Mouse (Mus musculus) stomach, postnatal 0 days (tissue): ENCODE results near the gene Afap1. TPM values are rescaled to one million over a fixed set of nuclear protein-coding genes. Genes with fewer than 3 reads are reported as not detected.

Experiments used
- ATAC-seq: fragments of 200-750 bp; cut with Nextera tagmentation; 2 replicates; pipeline ENCODE4 v1.8.0; 2017; ENCODE audit not compliant: low FRiP score, low TSS enrichment
- DNase-seq: peaks from one replicate; pipeline ENCODE4 v3.0.0-alpha.2; 2016; ENCODE audit warnings: low spot score
- H3K27ac ChIP-seq: fragments of 300-500 bp; sonication (generic); replicated peaks from 2 replicates; pipeline ENCODE4 v1.5.1; 2014; ENCODE audit warnings: mild to moderate bottlenecking, control low read depth
- H3K27me3 ChIP-seq: fragments of 300-500 bp; sonication (generic); 2 replicates; pipeline ENCODE4 v1.6.1; 2014; ENCODE audit warnings: low read length; ENCODE audit not compliant: control insufficient read depth, insufficient read depth
- H3K36me3 ChIP-seq: fragments of 300-500 bp; sonication (generic); 2 replicates; pipeline ENCODE4 v1.6.1; 2014; ENCODE audit warnings: low read length, mixed read lengths; ENCODE audit not compliant: control insufficient read depth, insufficient read depth
- H3K4me1 ChIP-seq: fragments of 300-500 bp; sonication (generic); replicated peaks from 2 replicates; pipeline ENCODE4 v1.6.1; 2014; ENCODE audit warnings: antibody characterized with exemption; ENCODE audit not compliant: control insufficient read depth, insufficient read depth
- H3K4me2 ChIP-seq: fragments of 300-500 bp; sonication (generic); replicated peaks from 2 replicates; pipeline ENCODE4 v1.6.1; 2014; ENCODE audit warnings: low read depth, mild to moderate bottlenecking, control low read depth, moderate library complexity
- H3K4me3 ChIP-seq: fragments of 300-500 bp; sonication (generic); 2 replicates; pipeline ENCODE4 v1.5.1; 2014; ENCODE audit warnings: low read depth, low read length, control low read depth
- H3K9ac ChIP-seq: fragments of 300-500 bp; sonication (generic); 2 replicates; pipeline ENCODE4 v1.6.1; 2014; ENCODE audit warnings: mild to moderate bottlenecking, low read length, control low read depth, mixed read lengths
- H3K9me3 ChIP-seq: fragments of 300-500 bp; sonication (generic); 2 replicates; pipeline ENCODE4 v1.6.1; 2016; ENCODE audit warnings: low read length; ENCODE audit not compliant: control insufficient read depth
- CTCF ChIP-seq: IDR thresholded peaks from 2 replicates; pipeline ENCODE4 v1.5.1; 2016; ENCODE audit warnings: antibody characterized with exemption, low read depth, mild to moderate bottlenecking, moderate library complexity
- EP300 ChIP-seq: optimal IDR thresholded peaks from 2 replicates; pipeline ENCODE3; 2016; ENCODE audit warnings: antibody characterized with exemption
- WGBS: fragments of 180-500 bp; shearing (Covaris S2); extraction: QIAGEN DNeasy Blood & Tissue Kit; methylation state at CpG from one replicate; pipeline ENCODE4 v1.1.7; 2014; 5-methylcytosine and 5-hydroxymethylcytosine counted together
- polyA plus RNA-seq: library from polyadenylated mRNA; unstranded; fragments of >200 nt; fragmentation: Nextera tagmentation; extraction: Ambion mirVana; gene quantifications from 2 replicates; pipeline ENCODE4 v1.2.1, GENCODE M21; 2015

Gene Afap1
- polyA plus RNA-seq, 1 experiment from 2014 or later = 9.3 TPM

DNA sequence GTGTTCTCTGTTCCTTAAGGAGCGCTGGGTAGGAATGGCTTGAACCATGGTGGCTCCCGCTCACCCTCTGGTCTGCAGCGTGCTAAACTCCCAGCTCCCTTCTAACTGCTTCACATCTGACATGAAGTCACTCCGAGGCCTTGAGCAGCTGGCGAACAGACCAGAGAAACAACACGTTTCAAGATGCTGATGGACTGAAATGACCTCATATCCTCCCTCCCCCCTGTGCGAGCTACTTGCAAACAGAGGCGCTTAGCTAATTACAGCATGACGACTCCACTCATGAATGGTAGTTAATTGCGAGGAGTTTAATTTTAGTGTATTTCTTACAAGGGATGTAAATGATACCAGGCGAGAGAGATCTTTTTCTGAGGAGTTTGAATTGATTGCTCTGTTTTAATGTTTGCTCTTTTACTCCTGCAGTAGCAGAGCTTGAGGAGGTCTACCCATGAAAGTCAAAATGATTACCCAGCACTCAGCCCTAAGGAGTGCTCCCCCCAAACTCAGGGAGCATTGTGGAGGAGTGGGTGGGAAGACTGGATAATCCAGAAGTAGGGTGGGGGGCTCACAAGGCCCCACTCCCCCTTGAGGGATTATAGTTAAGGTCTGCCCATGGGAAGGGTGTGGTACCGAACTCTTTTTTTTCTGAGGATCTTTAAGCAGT is 61.1 kb downstream of the Afap1 start:
- Histone ChIP-seq H3K9ac (no peak overlapping the region), H3K4me3 (no peak overlapping the region), H3K9me3 (no peaks in the 10 kb centered on the region), H3K27ac (no peak overlapping the region), H3K27me3 (no peaks in the 10 kb centered on the region), H3K4me2 (no peak overlapping the region), H3K4me1 (no peaks in the 10 kb centered on the region), H3K36me3 (peaks cover 9% of the 10 kb centered on the region)
- 62% methylated on average over 12 of the region's 12 CpGs for WGBS
- ATAC-seq (no peak), DNase-seq (no peak)
- no peak for TF ChIP-seq CTCF
- TF ChIP-seq EP300 = no peak

GRCm38 (mm10) chr5:35956268-35956667 is 63.1 kb downstream of the Afap1 start:
- H3K4me3 ChIP-seq = no peak overlapping the region
- peaks cover 9% of the 10 kb centered on the region for H3K36me3 ChIP-seq
- DNase-seq = no peak
- H3K27me3 ChIP-seq = no peaks in the 10 kb centered on the region
- no peaks in the 10 kb centered on the region for H3K9me3 ChIP-seq
- H3K27ac ChIP-seq = no peak overlapping the region
- H3K4me2 ChIP-seq = no peak overlapping the region
- 86% methylated on average over 1 of the region's 1 CpGs for WGBS
- H3K9ac ChIP-seq = no peak overlapping the region
- H3K4me1 ChIP-seq = no peaks in the 10 kb centered on the region
- TF ChIP-seq EP300 = no peak
- TF ChIP-seq CTCF = no peak
- no peak for ATAC-seq

- 78% methylated on average over 2 of the region's 2 CpGs for WGBS
- H3K9me3 ChIP-seq = no peaks in the 10 kb centered on the region
- TF ChIP-seq EP300 (no peak), CTCF (peak; percentile 59)
- H3K4me1 ChIP-seq = no peaks in the 10 kb centered on the region
- DNase-seq (no peak), ATAC-seq (no peak)
- no peak overlapping the region for H3K4me2 ChIP-seq
- H3K36me3 ChIP-seq = peaks cover 13% of the 10 kb centered on the region
- H3K27ac ChIP-seq = no peak overlapping the region
- H3K9ac ChIP-seq = no peak overlapping the region
- no peak overlapping the region for H3K4me3 ChIP-seq
- no peaks in the 10 kb centered on the region for H3K27me3 ChIP-seq
Measured at GRCm38 (mm10) chr5:35958681-35959080, 65.6 kb downstream of the Afap1 start.

DNA sequence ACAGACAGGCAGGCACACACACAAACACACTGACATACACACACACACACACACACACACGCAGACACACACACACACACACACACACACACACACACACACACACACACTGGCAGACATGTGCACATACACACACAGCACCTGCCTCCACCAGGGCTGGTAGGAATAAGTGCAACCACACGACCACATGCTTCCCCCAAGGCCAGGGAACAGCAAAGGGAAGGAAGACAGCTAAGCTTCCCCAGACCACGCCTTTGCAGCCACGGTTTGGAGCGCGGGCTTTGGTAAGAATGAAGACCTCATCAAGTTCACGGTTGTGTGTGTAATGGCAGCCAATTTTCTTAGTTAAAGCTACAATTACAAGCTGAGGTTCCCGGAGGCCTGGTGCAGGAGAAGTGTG is 67.0 kb downstream of the Afap1 start:
- H3K36me3 ChIP-seq = peaks cover 14% of the 10 kb centered on the region
- ATAC-seq = no peak

GRCm38 (mm10) chr5:35961271-35961670 is 68.2 kb downstream of the Afap1 start:
- H3K9ac ChIP-seq = no peak overlapping the region
- H3K4me1 ChIP-seq = no peaks in the 10 kb centered on the region
- no peak for ATAC-seq
- 68% methylated on average over 8 of the region's 8 CpGs for WGBS
- 0 out of 2 replicates have a peak overlapping the region, but pooled peaks have one; percentile 35 for H3K27ac ChIP-seq
- no peak overlapping the region for H3K4me2 ChIP-seq
- no peak for DNase-seq
- H3K9me3 ChIP-seq = no peaks in the 10 kb centered on the region
- no peaks in the 10 kb centered on the region for H3K27me3 ChIP-seq
- TF ChIP-seq EP300 (no peak), CTCF (no peak)
- H3K4me3 ChIP-seq = no peak overlapping the region
- H3K36me3 ChIP-seq = peaks cover 18% of the 10 kb centered on the region

More for the DNA sequence above, 67.0 kb downstream of the Afap1 start:
- Histone ChIP-seq H3K27me3 (no peaks in the 10 kb centered on the region), H3K4me1 (no peaks in the 10 kb centered on the region), H3K4me3 (no peak overlapping the region), H3K9ac (no peak overlapping the region), H3K4me2 (no peak overlapping the region), H3K9me3 (no peaks in the 10 kb centered on the region), H3K27ac (no peak overlapping the region)
- no peak for TF ChIP-seq CTCF
- no peak for TF ChIP-seq EP300
- 76% methylated on average over 7 of the region's 8 CpGs for WGBS
- DNase-seq = no peak

GRCm38 (mm10) chr5:35963635-35964034 is 70.5 kb downstream of the Afap1 start:
- H3K9ac ChIP-seq = no peak overlapping the region
- TF ChIP-seq CTCF (no peak), EP300 (no peak)
- no peak overlapping the region for H3K27ac ChIP-seq
- H3K4me2 ChIP-seq = no peak overlapping the region
- no peaks in the 10 kb centered on the region for H3K4me1 ChIP-seq
- WGBS = 85% methylated on average over 9 of the region's 9 CpGs
- H3K36me3 ChIP-seq = peaks cover 14% of the 10 kb centered on the region
- DNase-seq (no peak), ATAC-seq (no peak)
- no peak overlapping the region for H3K4me3 ChIP-seq
- no peaks in the 10 kb centered on the region for H3K27me3 ChIP-seq
- no peaks in the 10 kb centered on the region for H3K9me3 ChIP-seq
